Mouse (Mus musculus) brain, embryonic 14.5 days (tissue): ENCODE data around the gene Pepd. TPM values are rescaled to one million over a fixed set of nuclear protein-coding genes. Genes with fewer than 3 reads are reported as not detected.

Experiments
- DNase-seq: peaks from one replicate; pipeline ENCODE4 v3.0.0-alpha.2; 2011; ENCODE audit warnings: low read depth
- CTCF ChIP-seq: fragments of 200-500 bp; IDR thresholded peaks from 2 replicates; pipeline ENCODE4 v1.5.1; 2012; ENCODE audit warnings: inconsistent platforms, mild to moderate bottlenecking, moderate library complexity, borderline replicate concordance; ENCODE audit not compliant: insufficient read depth, insufficient read length; ENCODE audit errors: extremely low read depth
- POLR2A ChIP-seq: fragments of 200-500 bp; IDR thresholded peaks from 2 replicates; pipeline ENCODE4 v1.6.1; 2012; ENCODE audit warnings: mild to moderate bottlenecking, inconsistent platforms, borderline replicate concordance; ENCODE audit not compliant: poor library complexity, insufficient read depth, insufficient read length, severe bottlenecking; ENCODE audit errors: extremely low read depth
- polyA plus RNA-seq: library from polyadenylated mRNA; depleted of rRNA; stranded (reverse); fragments of >200 nt; gene quantifications from 2 replicates; pipeline ENCODE4 v1.2.3, GENCODE M21; 2012; rRNA removed

Gene Pepd
- polyA plus RNA-seq, 1 experiment, result 41.6 TPM

GRCm38 (mm10) chr7:35080843-35081338 lies 168.7 kb downstream of the Pepd start:
- TF ChIP-seq POLR2A (no peak), CTCF (no peak)
- DNase-seq, result no peak

GRCm38 (mm10) chr7:35081406-35082104 lies 169.4 kb downstream of the Pepd start:
- no peak for TF ChIP-seq CTCF
- no peak for TF ChIP-seq POLR2A
- no peak for DNase-seq

- no peak for DNase-seq
- TF ChIP-seq POLR2A, result no peak
These were observed 172.6 kb downstream of the Pepd start for GRCm38 (mm10) chr7:35084565-35085360.

- no peak for TF ChIP-seq POLR2A
- peak; percentile 18; the same call in 1 of the 2 replicates for TF ChIP-seq CTCF
- DNase-seq, result peak; percentile 87
These were observed 174.2 kb downstream of the Pepd start for GRCm38 (mm10) chr7:35086271-35086861.

GRCm38 (mm10) chr7:35090550-35090949 lies 178.4 kb downstream of the Pepd start:
- TF ChIP-seq CTCF (no peak), POLR2A (no peak)
- DNase-seq, result no peak

Other genes starting within 250 kb of the Pepd start
- gene Chst8, start 99.7 kb upstream of the Pepd start, polyA plus RNA-seq, result 13.3 and 13.6 TPM in 2 replicates
- gene Cebpg, start 144.2 kb downstream of the Pepd start, polyA plus RNA-seq, result 27.2 and 29.8 TPM in 2 replicates
- gene Cebpa, start 206.9 kb downstream of the Pepd start, polyA plus RNA-seq, result 2.9 and 3.1 TPM in 2 replicates